Mouse (Mus musculus) heart, embryonic 10.5 days (tissue): ENCODE results near the gene Fastkd1. TPM values are rescaled to one million over a fixed set of nuclear protein-coding genes. Genes with fewer than 3 reads are reported as not detected.
A peak's percentile ranks its signal among the peaks of the same experiment; 100 is the strongest.

ENCODE experiments used
- DNase-seq: peaks from one replicate; pipeline ENCODE4 v3.0.0-alpha.2; 2017; ENCODE audit warnings: low spot score
- H3K27ac ChIP-seq: fragments of 300-500 bp; sonication (generic); 2 replicates; pipeline ENCODE4 v1.5.1; 2016; ENCODE audit warnings: mild to moderate bottlenecking
- H3K27me3 ChIP-seq: fragments of 300-500 bp; sonication (generic); 2 replicates; pipeline ENCODE4 v1.6.1; 2016; ENCODE audit warnings: mild to moderate bottlenecking; ENCODE audit not compliant: poor library complexity, insufficient read depth, severe bottlenecking
- H3K36me3 ChIP-seq: fragments of 300-500 bp; sonication (generic); 2 replicates; pipeline ENCODE4 v1.6.1; 2016; ENCODE audit warnings: mild to moderate bottlenecking, moderate library complexity
- H3K4me1 ChIP-seq: fragments of 300-500 bp; sonication (generic); 2 replicates; pipeline ENCODE4 v1.6.1; 2016; ENCODE audit warnings: mild to moderate bottlenecking
- H3K4me3 ChIP-seq: fragments of 300-500 bp; sonication (generic); 2 replicates; pipeline ENCODE4 v1.5.1; 2016; ENCODE audit warnings: mild to moderate bottlenecking, moderate library complexity
- H3K9me3 ChIP-seq: fragments of 300-500 bp; sonication (generic); 2 replicates; pipeline ENCODE4 v1.6.1; 2016; ENCODE audit warnings: mild to moderate bottlenecking, moderate library complexity
- WGBS: fragments of 180-500 bp; shearing (Covaris S2); methylation state at CpG from one replicate; pipeline ENCODE4 v1.1.7; 2016; 5-methylcytosine and 5-hydroxymethylcytosine counted together
- polyA plus RNA-seq: library from polyadenylated mRNA; unstranded; fragments of >200 nt; fragmentation: Nextera tagmentation; extraction: Ambion mirVana; gene quantifications from 2 replicates; pipeline ENCODE4 v1.2.1, GENCODE M21; 2016

The Fastkd1 gene
- polyA plus RNA-seq: 19.5 and 23.0 TPM in 2 replicates

- H3K36me3 ChIP-seq: peaks cover 24% of the 10 kb centered on the region
- no peaks in the 10 kb centered on the region for H3K9me3 ChIP-seq
- H3K4me3 ChIP-seq: peak within 1 kb of the TSS; percentile 86
- under 1% methylated on average over 39 of the region's 39 CpGs for WGBS
- H3K27me3 ChIP-seq: no peaks in the 10 kb centered on the region
- peak within 1 kb of the TSS; percentile 90 for H3K27ac ChIP-seq
- H3K4me1 ChIP-seq: 0 out of 2 replicates have a peak, but pooled peaks cover 2% of the 10 kb centered on the region
- DNase-seq: peak; percentile 97
Observed at GRCm38 (mm10) chr2:69712981-69713625, at the start of gene Fastkd1. Fastkd1 (minus strand) TSS chr2:69713516.

DNA sequence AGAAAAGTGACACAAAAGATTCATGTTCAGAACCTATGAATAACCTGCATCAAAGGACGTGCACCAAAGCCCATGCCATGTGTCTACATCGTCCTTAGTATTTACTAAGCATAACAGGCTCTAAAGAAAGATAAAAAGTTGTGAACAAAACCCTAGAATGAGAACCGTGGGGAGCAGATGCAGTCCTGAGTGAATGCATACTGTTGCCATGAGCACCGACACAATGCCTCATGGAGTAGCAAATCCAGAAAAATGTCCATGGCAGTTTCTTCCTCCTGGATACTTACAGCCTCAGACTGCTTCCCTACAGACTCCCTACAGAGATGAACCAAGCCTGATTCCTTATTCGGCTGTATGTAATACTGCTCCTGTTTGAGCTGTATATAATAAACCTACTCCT, 47.7 kb upstream of the Fastkd1 start:
- no peaks in the 10 kb centered on the region for H3K27me3 ChIP-seq
- no peaks in the 10 kb centered on the region for H3K9me3 ChIP-seq
- DNase-seq: no peak
- 78% methylated on average over 5 of the region's 5 CpGs for WGBS
- no peaks in the 10 kb centered on the region for H3K4me1 ChIP-seq
- no peaks in the 10 kb centered on the region for H3K36me3 ChIP-seq
- H3K27ac ChIP-seq: no peak overlapping the region
- H3K4me3 ChIP-seq: no peak overlapping the region

DNA sequence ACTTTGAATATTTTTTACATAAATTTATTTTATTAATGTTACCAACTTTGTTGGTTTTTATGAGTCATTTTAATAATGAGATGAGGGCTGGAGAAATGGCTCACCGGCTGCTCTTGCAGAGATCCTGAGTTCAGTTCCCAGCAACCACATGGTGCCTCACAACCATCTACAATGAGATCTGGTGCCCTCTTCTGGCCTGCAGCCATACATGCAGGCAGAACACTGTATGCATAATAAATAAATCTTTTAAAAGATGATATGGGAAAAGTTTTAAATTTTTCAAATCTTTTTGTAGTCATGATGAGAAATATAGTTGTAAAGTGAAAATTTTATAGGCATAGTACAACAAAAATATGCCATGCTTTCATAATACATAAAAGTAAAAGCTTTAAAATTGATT, 31.8 kb upstream of the Fastkd1 start:
- Histone ChIP-seq H3K4me1 (no peaks in the 10 kb centered on the region), H3K4me3 (no peak overlapping the region), H3K27me3 (no peaks in the 10 kb centered on the region), H3K9me3 (0 out of 2 replicates have a peak, but pooled peaks cover 2% of the 10 kb centered on the region), H3K27ac (no peak overlapping the region), H3K36me3 (peaks cover 95% of the 10 kb centered on the region)
- WGBS: 87% methylated on average over 1 of the region's 1 CpGs
- DNase-seq: no peak

DNA sequence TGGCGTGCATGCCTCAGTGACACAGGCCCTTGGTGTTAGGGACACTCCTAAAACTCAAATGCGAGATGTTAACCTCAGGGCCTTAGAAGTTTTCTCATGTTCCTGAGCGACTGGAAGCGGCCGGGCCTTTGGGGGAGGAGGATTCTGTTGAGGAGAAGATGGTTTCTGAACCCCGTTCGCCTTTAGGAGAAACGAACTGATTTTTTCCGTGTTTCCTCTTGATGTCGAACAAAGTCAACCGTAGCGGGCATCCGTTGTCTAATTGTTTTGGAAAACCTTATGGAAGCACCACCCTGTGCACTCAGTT, 10.2 kb upstream of the Fastkd1 start:
- Histone ChIP-seq H3K27ac (peak overlapping the region; percentile 98), H3K4me3 (peak overlapping the region; percentile 97), H3K9me3 (no peaks in the 10 kb centered on the region), H3K4me1 (peaks cover 8% of the 10 kb centered on the region; the same call in 1 of the 2 replicates), H3K36me3 (0 out of 2 replicates have a peak, but pooled peaks cover 3% of the 10 kb centered on the region), H3K27me3 (0 out of 2 replicates have a peak, but pooled peaks cover 3% of the 10 kb centered on the region)
- DNase-seq: no peak
- under 1% methylated on average over 13 of the region's 13 CpGs for WGBS

GRCm38 (mm10) chr2:69722650-69723518, 9.6 kb upstream of the Fastkd1 start:
- Histone ChIP-seq H3K4me1 (peaks cover 8% of the 10 kb centered on the region; the same call in 1 of the 2 replicates), H3K4me3 (peak overlapping the region; percentile 97), H3K27me3 (0 out of 2 replicates have a peak, but pooled peaks cover 7% of the 10 kb centered on the region), H3K36me3 (0 out of 2 replicates have a peak, but pooled peaks cover 3% of the 10 kb centered on the region), H3K27ac (peak overlapping the region; percentile 98), H3K9me3 (no peaks in the 10 kb centered on the region)
- WGBS: under 1% methylated on average over 91 of the region's 91 CpGs
- peak; percentile 96 for DNase-seq

- H3K27ac ChIP-seq: peak within 1 kb of the TSS; percentile 98
- 4% methylated on average over 12 of the region's 12 CpGs for WGBS
- no peaks in the 10 kb centered on the region for H3K9me3 ChIP-seq
- H3K4me3 ChIP-seq: peak within 1 kb of the TSS; percentile 97
- no peak for DNase-seq
- H3K36me3 ChIP-seq: 0 out of 2 replicates have a peak, but pooled peaks cover 2% of the 10 kb centered on the region
- 0 out of 2 replicates have a peak, but pooled peaks cover 7% of the 10 kb centered on the region for H3K27me3 ChIP-seq
- H3K4me1 ChIP-seq: peaks cover 8% of the 10 kb centered on the region; the same call in 1 of the 2 replicates
Observed at GRCm38 (mm10) chr2:69722273-69722649, 8.9 kb upstream of the Fastkd1 start, which contains the start of gene Ppig. Ppig (plus strand) TSS chr2:69722545.

- Histone ChIP-seq H3K27ac (no peak overlapping the region), H3K27me3 (0 out of 2 replicates have a peak, but pooled peaks cover 7% of the 10 kb centered on the region), H3K4me1 (peaks cover 4% of the 10 kb centered on the region; the same call in 1 of the 2 replicates), H3K4me3 (no peak overlapping the region), H3K36me3 (no peaks in the 10 kb centered on the region), H3K9me3 (no peaks in the 10 kb centered on the region)
- WGBS: 89% methylated on average over 1 of the region's 1 CpGs
- no peak for DNase-seq
Observed at GRCm38 (mm10) chr2:69719121-69719520, 5.8 kb upstream of the Fastkd1 start.

DNA sequence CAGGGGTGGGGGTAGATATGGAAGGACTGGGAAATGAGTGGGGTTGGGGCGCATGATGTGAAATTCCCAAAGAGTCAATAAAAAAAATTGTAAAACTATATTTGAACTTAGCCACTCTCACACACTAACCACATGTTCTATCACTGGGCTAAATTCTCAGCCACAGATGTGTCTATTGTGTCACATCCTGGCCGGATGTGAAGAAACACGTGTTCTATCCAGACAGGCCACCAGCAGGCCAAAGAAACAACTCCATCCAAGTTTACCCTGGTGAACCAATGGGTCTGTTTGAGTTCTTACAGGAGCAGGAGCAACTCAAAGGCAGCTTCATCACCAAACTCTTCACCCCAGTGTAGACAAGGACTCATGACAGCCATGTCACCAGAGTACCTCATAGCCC, 3.2 kb upstream of the Fastkd1 start:
- H3K27ac ChIP-seq: no peak overlapping the region
- no peak overlapping the region for H3K4me3 ChIP-seq
- H3K27me3 ChIP-seq: 0 out of 2 replicates have a peak, but pooled peaks cover 7% of the 10 kb centered on the region
- no peaks in the 10 kb centered on the region for H3K9me3 ChIP-seq
- WGBS: 79% methylated on average over 3 of the region's 3 CpGs
- 0 out of 2 replicates have a peak, but pooled peaks cover 2% of the 10 kb centered on the region for H3K4me1 ChIP-seq
- no peaks in the 10 kb centered on the region for H3K36me3 ChIP-seq
- no peak for DNase-seq

- H3K4me3 ChIP-seq: no peak overlapping the region
- no peak overlapping the region for H3K27ac ChIP-seq
- WGBS: 75% methylated on average over 5 of the region's 5 CpGs
- peaks cover 18% of the 10 kb centered on the region for H3K36me3 ChIP-seq
- 0 out of 2 replicates have a peak, but pooled peaks cover 2% of the 10 kb centered on the region for H3K4me1 ChIP-seq
- H3K27me3 ChIP-seq: 0 out of 2 replicates have a peak, but pooled peaks cover 7% of the 10 kb centered on the region
- no peaks in the 10 kb centered on the region for H3K9me3 ChIP-seq
- DNase-seq: no peak
Observed at GRCm38 (mm10) chr2:69714126-69714525, 810 bp upstream of the Fastkd1 start.

DNA sequence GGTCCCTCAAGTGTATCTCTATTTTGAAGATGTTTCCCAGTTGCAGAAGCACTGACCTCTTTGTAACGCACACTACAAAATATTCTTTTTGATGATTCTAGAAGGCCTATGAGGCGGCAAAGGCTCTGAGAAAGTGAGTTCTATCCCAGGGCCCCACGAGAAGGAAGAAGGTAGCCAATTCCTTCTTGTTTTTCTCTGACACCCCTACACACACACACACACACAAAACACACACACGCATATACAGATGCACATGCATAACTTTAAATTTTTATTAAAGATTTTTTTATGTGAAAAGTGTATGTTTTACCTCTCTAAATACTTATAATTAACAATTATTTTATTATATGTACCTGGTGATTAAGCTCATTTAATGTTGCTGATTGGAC, 304 bp upstream of the Fastkd1 start:
- DNase-seq: no peak
- Histone ChIP-seq H3K27me3 (0 out of 2 replicates have a peak, but pooled peaks cover 5% of the 10 kb centered on the region), H3K36me3 (peaks cover 20% of the 10 kb centered on the region), H3K4me3 (peak overlapping the region; percentile 86), H3K4me1 (0 out of 2 replicates have a peak, but pooled peaks cover 2% of the 10 kb centered on the region), H3K9me3 (no peaks in the 10 kb centered on the region), H3K27ac (no peak overlapping the region)
- 34% methylated on average over 4 of the region's 4 CpGs for WGBS

- 0 out of 2 replicates have a peak overlapping the region, but pooled peaks have one; percentile 86 for H3K4me3 ChIP-seq
- no peaks in the 10 kb centered on the region for H3K9me3 ChIP-seq
- WGBS: 89% methylated on average over 14 of the region's 14 CpGs
- no peak overlapping the region for H3K27ac ChIP-seq
- H3K27me3 ChIP-seq: no peaks in the 10 kb centered on the region
- peaks cover 32% of the 10 kb centered on the region for H3K36me3 ChIP-seq
- DNase-seq: no peak
- H3K4me1 ChIP-seq: 0 out of 2 replicates have a peak, but pooled peaks cover 2% of the 10 kb centered on the region
Observed at GRCm38 (mm10) chr2:69712171-69712570, 1.1 kb downstream of the Fastkd1 start.

DNA sequence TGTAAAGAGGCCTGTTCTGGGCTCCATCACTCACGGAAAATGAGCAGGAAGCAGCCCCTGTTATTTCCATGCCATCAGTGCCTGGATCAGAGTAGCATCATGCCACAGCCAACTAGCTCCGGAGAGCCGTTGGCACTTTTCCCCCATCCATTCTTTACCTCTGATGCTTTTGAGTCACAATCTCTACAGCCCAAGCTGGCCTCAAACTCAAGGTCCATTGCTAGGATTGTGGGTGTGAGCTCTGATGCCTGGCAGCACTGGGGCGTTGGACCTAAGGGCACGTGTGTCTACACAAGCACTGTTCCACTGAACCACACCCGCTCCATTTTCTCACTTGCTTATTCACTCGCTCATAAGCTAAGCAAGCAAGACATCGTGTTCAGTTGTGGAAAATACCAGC, 12.9 kb downstream of the Fastkd1 start:
- no peaks in the 10 kb centered on the region for H3K4me1 ChIP-seq
- no peak overlapping the region for H3K27ac ChIP-seq
- H3K4me3 ChIP-seq: no peak overlapping the region
- no peaks in the 10 kb centered on the region for H3K27me3 ChIP-seq
- no peaks in the 10 kb centered on the region for H3K9me3 ChIP-seq
- peak; percentile 58 for DNase-seq
- peaks cover 75% of the 10 kb centered on the region for H3K36me3 ChIP-seq
- 91% methylated on average over 8 of the region's 8 CpGs for WGBS
